Mouse (Mus musculus) forebrain, postnatal 0 days (tissue): ENCODE measurements around the gene Ggt7. TPM values are rescaled to one million over a fixed set of nuclear protein-coding genes. Genes with fewer than 3 reads are reported as not detected.

Source experiments
- ATAC-seq: fragments of 200-750 bp; cut with Nextera tagmentation; 2 replicates; pipeline ENCODE4 v1.8.0; 2017; ENCODE audit warnings: mild to moderate bottlenecking, moderate library complexity
- DNase-seq: peaks from one replicate; pipeline ENCODE4 v3.0.0-alpha.2; 2015
- H3K27ac ChIP-seq: fragments of 300-500 bp; sonication (generic); 2 replicates; pipeline ENCODE4 v1.5.1; 2014; ENCODE audit warnings: low read depth, mild to moderate bottlenecking, antibody characterized with exemption, low read length, moderate library complexity, mixed read lengths
- H3K27me3 ChIP-seq: fragments of 300-500 bp; sonication (generic); 2 replicates; pipeline ENCODE4 v1.6.1; 2014; ENCODE audit warnings: mild to moderate bottlenecking, low read length, mixed read lengths; ENCODE audit not compliant: insufficient read depth
- H3K36me3 ChIP-seq: fragments of 300-500 bp; sonication (generic); 2 replicates; pipeline ENCODE4 v1.6.1; 2014; ENCODE audit warnings: mild to moderate bottlenecking, moderate library complexity; ENCODE audit not compliant: insufficient read depth
- H3K4me1 ChIP-seq: fragments of 300-500 bp; sonication (generic); 2 replicates; pipeline ENCODE4 v1.6.1; 2014; ENCODE audit warnings: antibody characterized with exemption; ENCODE audit not compliant: insufficient read depth
- H3K4me2 ChIP-seq: fragments of 300-500 bp; sonication (generic); 2 replicates; pipeline ENCODE4 v1.6.1; 2014; ENCODE audit warnings: low read depth, mild to moderate bottlenecking, moderate library complexity
- H3K4me3 ChIP-seq: fragments of 300-500 bp; sonication (generic); 2 replicates; pipeline ENCODE4 v1.5.1; 2014; ENCODE audit warnings: low read depth, low read length, mixed read lengths
- H3K9ac ChIP-seq: fragments of 300-500 bp; sonication (generic); 2 replicates; pipeline ENCODE4 v1.6.1; 2014; ENCODE audit warnings: mild to moderate bottlenecking
- H3K9me3 ChIP-seq: fragments of 300-500 bp; sonication (generic); 2 replicates; pipeline ENCODE4 v1.6.1; 2016; ENCODE audit warnings: low read length
- CTCF ChIP-seq: sonication (generic); IDR thresholded peaks from 2 replicates; pipeline ENCODE4 v1.5.1; 2016; ENCODE audit warnings: antibody characterized with exemption, control low read depth, low read depth
- WGBS: fragments of 180-500 bp; shearing (Covaris S2); extraction: QIAGEN DNeasy Blood & Tissue Kit; methylation state at CpG from one replicate; pipeline ENCODE4 v1.1.7; 2014; 5-methylcytosine and 5-hydroxymethylcytosine counted together
- polyA plus RNA-seq: library from polyadenylated mRNA; unstranded; fragments of >200 nt; fragmentation: Nextera tagmentation; extraction: Ambion mirVana; gene quantifications from 2 replicates; pipeline ENCODE4 v1.2.1, GENCODE M21; 2015
- total RNA-seq: library from RNA; depleted of rRNA; stranded (reverse); fragments of >200 nt; gene quantifications from 2 replicates; pipeline ENCODE4 v1.2.3, GENCODE M21; 2014; rRNA removed

Gene Ggt7
- total and polyA plus RNA-seq, 2 experiments from 2014 or later = 85.3 to 137 TPM

DNA sequence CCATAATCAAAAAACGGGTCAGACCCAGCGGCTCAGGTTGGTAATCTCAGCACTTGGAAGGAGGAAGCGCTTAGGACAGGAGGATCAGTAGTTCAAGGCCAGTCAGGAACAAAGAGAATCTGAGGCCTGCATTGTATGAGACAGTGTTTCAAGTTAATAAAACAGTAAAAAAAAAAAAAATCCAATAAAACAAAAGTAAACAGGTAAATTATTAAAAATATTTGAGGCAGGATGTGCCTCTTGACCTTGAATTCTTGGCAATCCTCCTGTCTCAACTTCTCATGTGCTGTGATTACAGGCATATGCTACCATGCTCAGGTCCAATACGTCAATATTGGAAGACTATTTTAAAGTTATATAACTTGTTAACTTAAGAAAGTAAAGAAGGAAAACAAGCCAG, 75.1 kb downstream of the Ggt7 start:
- Histone ChIP-seq H3K27ac (no peak overlapping the region), H3K4me2 (no peak overlapping the region), H3K9ac (no peak overlapping the region), H3K36me3 (no peaks in the 10 kb centered on the region; the same call in 1 of the 2 replicates), H3K27me3 (no peaks in the 10 kb centered on the region), H3K4me3 (no peak overlapping the region), H3K9me3 (no peaks in the 10 kb centered on the region), H3K4me1 (no peaks in the 10 kb centered on the region)
- DNase-seq (no peak), ATAC-seq (no peak)
- TF ChIP-seq CTCF = no peak
- 81% methylated on average over 4 of the region's 4 CpGs for WGBS

Other genes starting within 250 kb of the Ggt7 start
- gene Map1lc3a, start 241.9 kb downstream of the Ggt7 start, total RNA-seq = 425 and 459 TPM in 2 replicates
- 789 and 806 TPM in 2 replicates for gene Map1lc3a, start 241.9 kb downstream of the Ggt7 start, polyA plus RNA-seq
- 26.5 and 31.2 TPM in 2 replicates for gene Pigu, start 160.8 kb downstream of the Ggt7 start, total RNA-seq
- gene Pigu, start 160.8 kb downstream of the Ggt7 start, polyA plus RNA-seq = 50.2 and 50.7 TPM in 2 replicates
- gene Trp53inp2, start 137.2 kb downstream of the Ggt7 start, total RNA-seq = 76.0 and 100.0 TPM in 2 replicates
- 58.6 and 60.2 TPM in 2 replicates for gene Trp53inp2, start 137.2 kb downstream of the Ggt7 start, polyA plus RNA-seq
- gene Ncoa6, start 44.3 kb downstream of the Ggt7 start, total RNA-seq = 32.4 and 45.8 TPM in 2 replicates
- gene Ncoa6, start 44.3 kb downstream of the Ggt7 start, polyA plus RNA-seq = 23.5 and 26.8 TPM in 2 replicates
- gene Acss2, start 289 bp downstream of the Ggt7 start, total RNA-seq = 25.5 and 27.7 TPM in 2 replicates
- gene Acss2, start 289 bp downstream of the Ggt7 start, polyA plus RNA-seq = 13.3 and 16.3 TPM in 2 replicates
- 10.0 and 11.9 TPM in 2 replicates for gene Gss, start 74.6 kb upstream of the Ggt7 start, total RNA-seq
- 10.1 and 11.9 TPM in 2 replicates for gene Gss, start 74.6 kb upstream of the Ggt7 start, polyA plus RNA-seq
- 0.29 and 1.0 TPM in 2 replicates for gene Myh7b, start 93.0 kb upstream of the Ggt7 start, total RNA-seq
- 1.3 and 2.0 TPM in 2 replicates for gene Myh7b, start 93.0 kb upstream of the Ggt7 start, polyA plus RNA-seq
- gene Trpc4ap, start 174.1 kb upstream of the Ggt7 start, total RNA-seq = 110 and 131 TPM in 2 replicates
- gene Trpc4ap, start 174.1 kb upstream of the Ggt7 start, polyA plus RNA-seq = 118 and 128 TPM in 2 replicates
- 35.9 and 41.9 TPM in 2 replicates for gene Edem2, start 211.2 kb upstream of the Ggt7 start, total RNA-seq
- gene Edem2, start 211.2 kb upstream of the Ggt7 start, polyA plus RNA-seq = 30.7 and 34.1 TPM in 2 replicates
- gene Gm17581, start 217.6 kb upstream of the Ggt7 start, total RNA-seq = not detected in 2 replicates
- not detected in 2 replicates for gene Gm17581, start 217.6 kb upstream of the Ggt7 start, polyA plus RNA-seq
- 1.6 and 1.9 TPM in 2 replicates for gene Procr, start 232.9 kb upstream of the Ggt7 start, total RNA-seq
- 1.6 and 1.9 TPM in 2 replicates for gene Procr, start 232.9 kb upstream of the Ggt7 start, polyA plus RNA-seq